Mouse (Mus musculus) bone marrow macrophage, adult 2 months (primary cell): Measurements from ENCODE around the gene Hnrnpd.

Experiments
- CTCF ChIP-seq: IDR thresholded peaks from 2 replicates; pipeline ENCODE4 v1.5.1; 2012; ENCODE audit warnings: low read depth, mild to moderate bottlenecking, low read length, moderate library complexity
- POLR2A ChIP-seq: IDR thresholded peaks from 2 replicates; pipeline ENCODE4 v1.6.1; 2012; ENCODE audit warnings: mild to moderate bottlenecking, low read depth, low read length, borderline replicate concordance

- TF ChIP-seq CTCF (no peak), POLR2A (no peak)
These were observed 21.8 kb upstream of the Hnrnpd start for GRCm38 (mm10) chr5:100000500-100000899.
